Mouse (Mus musculus) lung, postnatal 0 days (tissue): ENCODE results near the gene Gm21972. TPM values are rescaled to one million over a fixed set of nuclear protein-coding genes. Genes with fewer than 3 reads are reported as not detected.

ENCODE experiments used
- ATAC-seq: fragments of 200-750 bp; cut with Nextera tagmentation; 2 replicates; pipeline ENCODE4 v1.8.0; 2017; ENCODE audit warnings: moderate library complexity
- DNase-seq: peaks from one replicate; pipeline ENCODE4 v3.0.0-alpha.2; 2016; ENCODE audit warnings: low spot score
- H3K27ac ChIP-seq: fragments of 300-500 bp; sonication (generic); 2 replicates; pipeline ENCODE4 v1.5.1; 2014; ENCODE audit warnings: antibody characterized with exemption, mild to moderate bottlenecking, low read length, mixed read lengths
- H3K27me3 ChIP-seq: fragments of 300-500 bp; sonication (generic); replicated peaks from 2 replicates; pipeline ENCODE4 v1.6.1; 2014; ENCODE audit warnings: low read length, mixed read lengths; ENCODE audit not compliant: insufficient read depth
- H3K36me3 ChIP-seq: fragments of 300-500 bp; sonication (generic); 2 replicates; pipeline ENCODE4 v1.6.1; 2014; ENCODE audit warnings: low read length, mixed read lengths; ENCODE audit not compliant: insufficient read depth
- H3K4me1 ChIP-seq: fragments of 300-500 bp; sonication (generic); 2 replicates; pipeline ENCODE4 v1.6.1; 2014; ENCODE audit warnings: antibody characterized with exemption, low read depth, low read length, mixed read lengths; ENCODE audit not compliant: insufficient read depth
- H3K4me2 ChIP-seq: fragments of 300-500 bp; sonication (generic); replicated peaks from 2 replicates; pipeline ENCODE4 v1.6.1; 2014; ENCODE audit warnings: low read depth, mild to moderate bottlenecking, low read length, moderate library complexity, mixed read lengths
- H3K4me3 ChIP-seq: fragments of 300-500 bp; sonication (generic); 2 replicates; pipeline ENCODE4 v1.5.1; 2014; ENCODE audit warnings: low read depth, low read length
- H3K9ac ChIP-seq: fragments of 300-500 bp; sonication (generic); replicated peaks from 2 replicates; pipeline ENCODE4 v1.6.1; 2014; ENCODE audit warnings: low read depth, mild to moderate bottlenecking
- H3K9me3 ChIP-seq: fragments of 300-500 bp; sonication (generic); 2 replicates; pipeline ENCODE4 v1.6.1; 2016; ENCODE audit warnings: low read length, mixed read lengths
- CTCF ChIP-seq: IDR thresholded peaks from 2 replicates; pipeline ENCODE4 v1.5.1; 2016; ENCODE audit warnings: antibody characterized with exemption, mild to moderate bottlenecking
- EP300 ChIP-seq: IDR thresholded peaks from 2 replicates; pipeline ENCODE4 v1.6.1; 2016; ENCODE audit warnings: antibody characterized with exemption, mild to moderate bottlenecking, control low read depth
- WGBS: fragments of 180-500 bp; shearing (Covaris S2); extraction: QIAGEN DNeasy Blood & Tissue Kit; methylation state at CpG from one replicate; pipeline ENCODE4 v1.1.7; 2014; 5-methylcytosine and 5-hydroxymethylcytosine counted together
- polyA plus RNA-seq: library from polyadenylated mRNA; unstranded; fragments of >200 nt; fragmentation: Nextera tagmentation; extraction: Ambion mirVana; gene quantifications from 2 replicates; pipeline ENCODE4 v1.2.1, GENCODE M21; 2015

The Gm21972 gene
- polyA plus RNA-seq, 1 experiment from 2014 or later = 0.16 TPM

DNA sequence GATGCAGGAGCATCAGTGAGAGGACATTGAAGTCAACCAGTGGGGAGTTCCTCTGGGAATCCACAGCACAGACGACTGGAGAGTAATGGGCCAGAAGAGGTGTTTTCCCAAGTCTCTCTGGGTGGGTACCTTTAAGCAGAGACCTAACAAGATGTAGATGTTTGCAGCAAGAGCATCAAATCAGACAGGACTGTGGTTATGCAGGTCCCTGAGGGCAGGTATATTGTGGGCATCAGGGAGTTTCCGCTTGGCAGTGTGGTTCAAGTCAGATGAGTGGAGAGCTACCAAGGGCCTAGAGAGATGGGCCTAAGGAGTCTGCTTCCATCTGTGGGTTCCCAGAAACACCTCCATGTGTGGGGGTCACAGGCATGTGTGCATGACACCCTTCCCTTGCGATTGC, 22.6 kb downstream of the Gm21972 start:
- no peak overlapping the region for H3K4me2 ChIP-seq
- no peaks in the 10 kb centered on the region for H3K27me3 ChIP-seq
- H3K9me3 ChIP-seq = no peaks in the 10 kb centered on the region
- H3K4me1 ChIP-seq = peaks cover 4% of the 10 kb centered on the region; the same call in 1 of the 2 replicates
- no peak overlapping the region for H3K9ac ChIP-seq
- TF ChIP-seq EP300 = no peak
- no peak for TF ChIP-seq CTCF
- no peak for ATAC-seq
- H3K36me3 ChIP-seq = no peaks in the 10 kb centered on the region; the same call in 1 of the 2 replicates
- no peak overlapping the region for H3K4me3 ChIP-seq
- 75% methylated on average over 3 of the region's 3 CpGs for WGBS
- H3K27ac ChIP-seq = no peak overlapping the region
- DNase-seq = no peak

DNA sequence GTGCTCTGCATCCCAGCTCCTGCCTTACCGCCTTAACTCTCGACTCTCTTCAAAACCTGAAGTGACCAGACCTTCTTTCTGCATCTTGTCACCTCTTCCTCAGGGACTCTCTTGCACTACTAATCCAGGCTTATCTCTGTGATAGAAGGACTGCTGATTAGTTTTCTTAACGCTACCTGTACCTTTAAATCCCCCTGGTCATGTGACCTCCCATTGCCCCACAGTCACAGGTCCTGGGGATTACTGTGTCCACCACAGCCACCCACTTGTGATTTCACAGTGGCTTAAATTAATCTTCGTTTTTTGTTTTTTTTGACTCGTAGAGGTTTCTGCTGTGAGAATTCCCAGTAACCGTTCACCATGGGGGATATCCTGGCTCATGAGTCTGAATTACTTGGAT, 23.2 kb downstream of the Gm21972 start:
- no peak for TF ChIP-seq EP300
- TF ChIP-seq CTCF = no peak
- WGBS = 88% methylated on average over 6 of the region's 6 CpGs

DNA sequence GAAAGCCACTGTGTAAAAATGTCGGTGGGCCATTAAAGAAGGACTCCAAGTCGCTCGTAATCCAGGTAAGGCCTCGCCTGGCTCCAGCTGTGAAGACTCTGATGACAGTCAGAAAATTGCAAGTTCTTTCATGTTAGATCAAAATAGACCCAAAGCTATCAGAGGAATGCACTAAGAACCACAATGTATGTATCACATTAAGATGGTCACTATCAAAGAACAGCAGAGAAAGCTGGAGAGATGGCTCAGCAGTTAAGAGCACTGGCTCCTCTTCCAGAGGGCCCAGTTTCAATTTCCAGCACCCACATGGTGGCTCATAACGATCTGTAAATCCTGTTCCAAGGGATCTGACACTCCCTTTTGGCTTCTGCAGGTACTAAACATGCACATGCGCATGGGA, 26.6 kb downstream of the Gm21972 start:
- Histone ChIP-seq H3K27ac (no peak overlapping the region), H3K27me3 (no peaks in the 10 kb centered on the region), H3K9me3 (no peaks in the 10 kb centered on the region), H3K4me1 (peaks cover 3% of the 10 kb centered on the region; the same call in 1 of the 2 replicates), H3K4me3 (no peak overlapping the region), H3K9ac (no peak overlapping the region), H3K4me2 (no peak overlapping the region), H3K36me3 (no peaks in the 10 kb centered on the region; the same call in 1 of the 2 replicates)
- TF ChIP-seq EP300 (no peak), CTCF (no peak)
- DNase-seq = no peak
- ATAC-seq = no peak
- WGBS = 85% methylated on average over 6 of the region's 6 CpGs

More for the DNA sequence above, 23.2 kb downstream of the Gm21972 start:
- H3K27ac ChIP-seq = no peak overlapping the region
- H3K9ac ChIP-seq = no peak overlapping the region
- no peak overlapping the region for H3K4me2 ChIP-seq
- H3K4me1 ChIP-seq = peaks cover 4% of the 10 kb centered on the region; the same call in 1 of the 2 replicates
- H3K36me3 ChIP-seq = no peaks in the 10 kb centered on the region; the same call in 1 of the 2 replicates
- no peaks in the 10 kb centered on the region for H3K9me3 ChIP-seq
- no peak for DNase-seq
- no peak for ATAC-seq
- H3K27me3 ChIP-seq = no peaks in the 10 kb centered on the region
- no peak overlapping the region for H3K4me3 ChIP-seq

DNA sequence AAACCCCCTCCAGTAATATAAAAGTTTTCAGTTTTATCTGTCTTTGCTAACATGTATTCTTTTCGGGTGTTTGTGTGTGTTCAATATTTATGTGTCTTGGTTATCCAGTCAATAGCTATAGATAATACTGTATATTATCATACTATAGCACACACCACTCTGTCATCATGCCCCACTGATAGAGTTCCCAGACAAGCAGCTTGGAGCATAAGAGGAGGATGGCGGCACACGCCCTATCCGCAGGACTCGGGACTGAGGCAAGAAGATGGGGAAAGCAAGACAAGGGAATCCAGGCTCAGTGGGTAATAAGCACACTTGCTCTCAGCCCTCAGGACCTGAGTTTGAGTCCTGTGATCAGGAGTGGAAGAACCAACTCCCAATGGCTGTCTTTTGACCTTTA, 27.0 kb downstream of the Gm21972 start:
- Histone ChIP-seq H3K9ac (no peak overlapping the region), H3K9me3 (no peaks in the 10 kb centered on the region), H3K27me3 (no peaks in the 10 kb centered on the region), H3K4me1 (no peaks in the 10 kb centered on the region), H3K36me3 (no peaks in the 10 kb centered on the region; the same call in 1 of the 2 replicates), H3K4me2 (no peak overlapping the region), H3K27ac (no peak overlapping the region), H3K4me3 (no peak overlapping the region)
- DNase-seq = no peak
- TF ChIP-seq EP300 = no peak
- TF ChIP-seq CTCF = no peak
- no peak for ATAC-seq
- 92% methylated on average over 5 of the region's 5 CpGs for WGBS

DNA sequence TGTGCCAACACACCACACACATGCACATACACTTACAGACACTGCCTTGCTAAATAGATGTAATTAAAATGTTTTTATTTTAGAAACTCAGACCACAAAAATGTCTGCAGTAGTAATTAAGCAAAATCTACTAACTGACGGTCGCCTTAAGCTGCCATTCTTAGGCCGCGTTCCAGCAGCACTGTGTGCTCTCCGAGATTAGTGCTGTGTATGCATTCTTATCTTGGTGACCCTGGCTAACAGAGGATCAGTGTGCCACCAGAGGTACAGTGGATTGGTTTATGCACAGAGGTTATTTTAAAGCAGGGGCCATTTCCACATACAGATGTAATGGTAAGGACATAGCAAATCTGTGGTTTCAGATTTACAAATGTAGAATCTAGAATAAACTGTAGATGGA, 27.6 kb downstream of the Gm21972 start:
- H3K36me3 ChIP-seq = no peaks in the 10 kb centered on the region; the same call in 1 of the 2 replicates
- TF ChIP-seq EP300 (no peak), CTCF (no peak)
- H3K27me3 ChIP-seq = no peaks in the 10 kb centered on the region

DNA sequence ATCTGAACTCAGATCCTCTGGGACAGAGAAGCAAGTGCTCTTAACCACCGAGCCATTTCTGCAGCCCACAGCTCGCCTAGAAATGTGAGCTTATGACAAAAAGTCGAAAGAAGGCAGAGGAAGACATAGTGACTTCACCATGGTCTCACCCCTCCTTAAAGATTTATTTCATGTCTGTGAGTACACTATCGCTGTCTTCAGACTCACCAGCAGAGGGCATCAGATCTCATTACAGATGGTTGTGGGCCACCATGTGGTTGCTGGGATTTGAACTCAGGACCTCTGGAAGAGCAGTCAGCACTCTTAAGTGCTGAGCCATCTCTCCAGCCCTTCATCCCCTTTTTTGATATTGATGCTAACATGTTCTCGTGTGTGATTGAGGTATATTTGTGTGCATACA, 41.2 kb downstream of the Gm21972 start:
- ATAC-seq (no peak), DNase-seq (no peak)
- Histone ChIP-seq H3K4me2 (no peak overlapping the region), H3K36me3 (0 out of 2 replicates have a peak, but pooled peaks cover 3% of the 10 kb centered on the region), H3K27ac (no peak overlapping the region), H3K4me1 (no peaks in the 10 kb centered on the region), H3K27me3 (no peaks in the 10 kb centered on the region), H3K9me3 (no peaks in the 10 kb centered on the region), H3K9ac (no peak overlapping the region), H3K4me3 (no peak overlapping the region)
- WGBS = 89% methylated on average over 5 of the region's 5 CpGs
- no peak for TF ChIP-seq EP300
- peak; percentile 25; the same call in 1 of the 2 replicates for TF ChIP-seq CTCF

More for the DNA sequence above, 27.6 kb downstream of the Gm21972 start:
- H3K9ac ChIP-seq = no peak overlapping the region
- H3K4me2 ChIP-seq = no peak overlapping the region
- no peaks in the 10 kb centered on the region for H3K4me1 ChIP-seq
- no peak overlapping the region for H3K4me3 ChIP-seq
- H3K9me3 ChIP-seq = no peaks in the 10 kb centered on the region
- ATAC-seq (no peak), DNase-seq (no peak)
- H3K27ac ChIP-seq = no peak overlapping the region
- 90% methylated on average over 5 of the region's 5 CpGs for WGBS

DNA sequence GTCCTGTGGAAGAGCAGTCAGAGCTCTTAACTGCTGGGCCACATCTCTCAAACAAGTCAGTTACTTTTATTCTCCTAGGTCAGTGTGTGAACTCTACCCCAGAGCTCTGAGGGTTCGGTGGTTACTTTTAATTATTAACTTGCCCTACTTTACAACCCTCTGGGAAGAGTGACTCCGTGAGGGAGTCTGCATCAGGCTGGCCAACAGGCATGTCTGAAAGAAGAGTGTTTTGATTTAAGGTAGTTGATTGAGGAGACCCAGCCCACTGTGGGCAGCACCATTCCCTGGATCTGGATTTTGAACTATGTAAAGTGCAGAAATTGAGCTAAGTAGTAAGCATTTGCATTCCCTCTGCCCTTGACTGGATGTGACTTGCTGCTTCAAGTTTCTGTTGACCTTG, 42.6 kb downstream of the Gm21972 start:
- WGBS = 63% methylated on average over 2 of the region's 2 CpGs
- no peak for ATAC-seq
- Histone ChIP-seq H3K4me2 (no peak overlapping the region), H3K4me1 (no peaks in the 10 kb centered on the region), H3K9me3 (no peaks in the 10 kb centered on the region), H3K4me3 (no peak overlapping the region), H3K9ac (no peak overlapping the region), H3K36me3 (0 out of 2 replicates have a peak, but pooled peaks cover 3% of the 10 kb centered on the region), H3K27me3 (no peaks in the 10 kb centered on the region), H3K27ac (no peak overlapping the region)
- DNase-seq = no peak
- TF ChIP-seq EP300 = no peak
- TF ChIP-seq CTCF = no peak
